Mouse (Mus musculus) neural tube, embryonic 13.5 days (tissue): ENCODE results near the gene 1700013F07Rik. TPM values are rescaled to one million over a fixed set of nuclear protein-coding genes. Genes with fewer than 3 reads are reported as not detected.
"Not testable (repeated sequence)": the region's sequence is repeated elsewhere in the genome, so short reads cannot be mapped to it uniquely, and the experiment has no call there.

Experiments used
- ATAC-seq: fragments of 200-750 bp; cut with Nextera tagmentation; 2 replicates; pipeline ENCODE4 v1.8.0; 2017; ENCODE audit warnings: low read depth, mild to moderate bottlenecking, moderate TSS enrichment, moderate library complexity
- H3K27ac ChIP-seq: fragments of 300-500 bp; sonication (generic); replicated peaks from 2 replicates; pipeline ENCODE4 v1.5.1; 2015; ENCODE audit warnings: moderate library complexity, mild to moderate bottlenecking, inconsistent platforms
- H3K27me3 ChIP-seq: fragments of 300-500 bp; sonication (generic); 2 replicates; pipeline ENCODE4 v1.6.1; 2015; ENCODE audit warnings: mild to moderate bottlenecking, inconsistent platforms
- H3K36me3 ChIP-seq: fragments of 300-500 bp; sonication (generic); 2 replicates; pipeline ENCODE4 v1.6.1; 2015; ENCODE audit warnings: mild to moderate bottlenecking, inconsistent platforms
- H3K4me1 ChIP-seq: fragments of 300-500 bp; sonication (generic); replicated peaks from 2 replicates; pipeline ENCODE4 v1.6.1; 2015; ENCODE audit warnings: inconsistent platforms
- H3K4me2 ChIP-seq: fragments of 300-500 bp; sonication (generic); 2 replicates; pipeline ENCODE4 v1.6.1; 2015; ENCODE audit warnings: inconsistent platforms, mild to moderate bottlenecking, moderate library complexity
- H3K4me3 ChIP-seq: fragments of 300-500 bp; sonication (generic); 2 replicates; pipeline ENCODE4 v1.5.1; 2015; ENCODE audit warnings: mild to moderate bottlenecking, inconsistent platforms
- H3K9ac ChIP-seq: fragments of 300-500 bp; sonication (generic); 2 replicates; pipeline ENCODE4 v1.6.1; 2015; ENCODE audit warnings: moderate library complexity, mild to moderate bottlenecking, inconsistent platforms
- H3K9me3 ChIP-seq: fragments of 300-500 bp; sonication (generic); 2 replicates; pipeline ENCODE4 v1.6.1; 2016; ENCODE audit warnings: inconsistent platforms
- WGBS: fragments of 180-500 bp; shearing (Covaris S2); methylation state at CpG from one replicate; pipeline ENCODE4 v1.1.7; 2015; 5-methylcytosine and 5-hydroxymethylcytosine counted together
- polyA plus RNA-seq: library from polyadenylated mRNA; unstranded; fragments of >200 nt; fragmentation: Nextera tagmentation; extraction: Ambion mirVana; gene quantifications from 2 replicates; pipeline ENCODE4 v1.2.1, GENCODE M21; 2015

The 1700013F07Rik gene
- polyA plus RNA-seq, 1 experiment from 2014 or later, result 0.42 TPM

DNA sequence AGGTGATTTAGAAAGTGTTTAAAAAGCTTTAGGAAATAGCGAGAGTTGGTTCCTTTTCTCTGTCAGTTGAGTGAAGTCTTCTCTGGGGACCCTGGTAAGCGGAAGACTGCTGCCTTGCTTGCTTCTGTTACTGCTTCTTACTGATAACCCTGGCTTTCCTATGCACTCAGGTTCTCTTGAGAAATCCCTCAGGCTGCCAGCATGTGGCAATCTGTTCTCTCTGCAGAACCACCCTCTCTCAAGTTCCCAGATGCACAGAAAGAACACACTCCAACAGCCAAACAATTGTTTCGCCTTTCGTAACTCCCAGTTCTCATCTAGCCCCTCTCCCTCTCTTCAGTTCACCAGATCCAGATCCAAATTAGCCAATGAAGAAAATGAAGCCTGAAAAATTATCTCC is 23.9 kb downstream of the 1700013F07Rik start:
- Histone ChIP-seq H3K4me3 (no peak overlapping the region), H3K4me2 (no peak overlapping the region), H3K36me3 (peaks cover 42% of the 10 kb centered on the region), H3K27ac (no peak overlapping the region), H3K27me3 (no peaks in the 10 kb centered on the region), H3K4me1 (peaks cover 23% of the 10 kb centered on the region), H3K9ac (no peak overlapping the region), H3K9me3 (no peaks in the 10 kb centered on the region)
- no peak for ATAC-seq
- 93% methylated on average over 4 of the region's 4 CpGs for WGBS

GRCm38 (mm10) chr3:108562133-108562730 is 28.3 kb downstream of the 1700013F07Rik start, which contains the start of gene Tmem167b:
TSS of gene Tmem167b (minus strand) at chr3:108562466.
- Histone ChIP-seq H3K27me3 (no peaks in the 10 kb centered on the region), H3K4me1 (peaks cover 20% of the 10 kb centered on the region), H3K4me3 (peak within 1 kb of the TSS; percentile 86), H3K36me3 (peaks cover 30% of the 10 kb centered on the region), H3K27ac (peak within 1 kb of the TSS; percentile 96), H3K9me3 (no peaks in the 10 kb centered on the region), H3K4me2 (peak within 1 kb of the TSS; percentile 80), H3K9ac (peak within 1 kb of the TSS; percentile 87)
- under 1% methylated on average over 44 of the region's 45 CpGs for WGBS
- ATAC-seq, result peak; percentile 97

DNA sequence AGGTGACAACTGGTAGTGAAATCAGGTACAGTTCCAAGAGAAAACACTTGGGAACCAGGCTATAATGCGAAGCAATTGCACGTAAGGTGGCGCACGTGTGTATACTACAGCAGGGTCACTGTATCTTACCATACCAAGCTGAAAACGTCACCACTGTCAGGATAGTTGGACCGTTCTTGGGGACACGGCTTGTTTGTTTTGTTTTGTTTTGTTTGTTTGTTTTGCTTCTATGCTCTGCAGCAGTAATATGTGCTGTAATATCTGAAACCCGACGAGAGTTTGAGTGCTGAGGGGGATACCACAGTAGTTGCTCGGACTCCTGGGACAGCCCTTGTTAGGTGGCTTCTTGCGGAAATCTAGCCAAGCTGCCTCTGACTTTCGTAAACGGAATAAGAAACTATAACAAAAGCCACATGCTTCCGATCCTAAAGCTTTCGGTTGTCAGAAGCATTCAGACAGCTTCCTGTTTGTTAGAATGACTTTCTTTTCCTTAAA is 28.9 kb downstream of the 1700013F07Rik start:
- Histone ChIP-seq H3K4me1 (peaks cover 20% of the 10 kb centered on the region), H3K9me3 (no peaks in the 10 kb centered on the region), H3K4me3 (peak overlapping the region; percentile 86), H3K9ac (peak overlapping the region; percentile 87), H3K36me3 (peaks cover 25% of the 10 kb centered on the region), H3K4me2 (peak overlapping the region; percentile 80), H3K27me3 (no peaks in the 10 kb centered on the region), H3K27ac (peak overlapping the region; percentile 96)
- peak; percentile 76 for ATAC-seq
- 13% methylated on average over 15 of the region's 15 CpGs for WGBS

DNA sequence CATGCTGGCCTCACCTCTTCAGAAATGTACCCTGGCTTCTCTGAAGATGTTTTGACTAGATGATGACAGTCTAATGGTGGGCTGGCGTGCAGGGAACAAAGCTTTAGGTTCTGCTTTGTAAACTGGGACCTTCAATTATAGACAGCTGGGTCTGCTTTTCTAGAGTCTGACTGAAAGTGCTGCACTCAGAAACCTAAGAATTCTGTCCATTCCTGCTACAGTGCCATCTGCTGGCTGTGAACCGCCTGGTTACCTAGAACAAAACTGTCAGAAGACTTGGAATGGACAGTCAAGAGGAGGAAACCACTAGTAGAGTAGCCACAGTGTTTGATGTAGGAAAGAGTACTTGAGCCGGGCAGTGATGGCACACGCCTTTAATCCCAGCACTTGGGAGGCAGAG is 29.4 kb downstream of the 1700013F07Rik start:
- Histone ChIP-seq H3K27ac (peak overlapping the region; percentile 96), H3K4me1 (peaks cover 20% of the 10 kb centered on the region), H3K4me2 (peak overlapping the region; percentile 80), H3K27me3 (no peaks in the 10 kb centered on the region), H3K9ac (peak overlapping the region; percentile 87), H3K36me3 (peaks cover 21% of the 10 kb centered on the region), H3K9me3 (no peaks in the 10 kb centered on the region), H3K4me3 (peak overlapping the region; percentile 86)
- WGBS, result 14% methylated on average over 4 of the region's 4 CpGs
- ATAC-seq, result peak; percentile 1; the same call in 1 of the 2 replicates

GRCm38 (mm10) chr3:108567990-108568877 is 34.3 kb downstream of the 1700013F07Rik start:
- H3K27me3 ChIP-seq, result no peaks in the 10 kb centered on the region
- peak overlapping the region; percentile 16; the same call in 1 of the 2 replicates for H3K4me2 ChIP-seq
- no peaks in the 10 kb centered on the region for H3K9me3 ChIP-seq
- H3K4me1 ChIP-seq, result peaks cover 20% of the 10 kb centered on the region
- H3K9ac ChIP-seq, result no peak overlapping the region
- H3K4me3 ChIP-seq, result no peak overlapping the region
- no peaks in the 10 kb centered on the region for H3K36me3 ChIP-seq
- no peak for ATAC-seq
- 13% methylated on average over 15 of the region's 15 CpGs for WGBS
- H3K27ac ChIP-seq, result peak overlapping the region; percentile 74

DNA sequence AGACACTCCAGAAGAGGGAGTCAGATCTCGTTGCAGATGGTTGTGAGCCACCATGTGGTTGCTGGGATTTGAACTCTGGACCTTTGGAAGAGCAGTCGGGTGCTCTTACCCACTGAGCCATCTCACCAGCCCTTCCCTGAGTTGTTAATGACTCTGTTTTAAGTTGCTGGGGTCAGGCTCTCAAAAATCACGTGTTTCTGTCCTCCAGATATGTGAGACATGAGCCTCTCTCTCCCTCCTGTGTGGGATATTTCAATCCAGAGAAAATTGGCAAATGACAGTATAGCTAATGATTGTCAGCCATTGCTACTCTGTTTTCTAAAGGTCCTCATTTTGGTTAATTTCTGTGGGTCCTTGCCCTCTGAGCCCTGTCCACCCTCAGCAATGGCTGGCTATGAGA is 35.7 kb downstream of the 1700013F07Rik start:
- peaks cover 31% of the 10 kb centered on the region for H3K4me1 ChIP-seq
- H3K4me2 ChIP-seq, H3K9ac ChIP-seq, ATAC-seq, H3K36me3 ChIP-seq, H3K27me3 ChIP-seq, H3K27ac ChIP-seq, H3K9me3 ChIP-seq, H3K4me3 ChIP-seq: not testable (repeated sequence)
- WGBS, result 53% methylated on average over 3 of the region's 3 CpGs

- no peak for ATAC-seq
- peak overlapping the region; percentile 68 for H3K4me3 ChIP-seq
- H3K4me1 ChIP-seq, result peaks cover 31% of the 10 kb centered on the region
- WGBS, result 90% methylated on average over 14 of the region's 14 CpGs
- no peaks in the 10 kb centered on the region for H3K27me3 ChIP-seq
- H3K9me3 ChIP-seq, result no peaks in the 10 kb centered on the region
- H3K4me2 ChIP-seq, result peak overlapping the region; percentile 48
- H3K27ac ChIP-seq, result 0 out of 2 replicates have a peak overlapping the region, but pooled peaks have one; percentile 49
- no peak overlapping the region for H3K9ac ChIP-seq
- H3K36me3 ChIP-seq, result no peaks in the 10 kb centered on the region
Observed at GRCm38 (mm10) chr3:108570813-108571212, 36.9 kb downstream of the 1700013F07Rik start.

- WGBS, result under 1% methylated on average over 42 of the region's 42 CpGs
- H3K27ac ChIP-seq, result peak within 1 kb of the TSS; percentile 88
Observed at GRCm38 (mm10) chr3:108571443-108572294, 37.7 kb downstream of the 1700013F07Rik start, which contains the start of gene Taf13. TSS of gene Taf13 (plus strand) at chr3:108571698.

GRCm38 (mm10) chr3:108572309-108573010 is 38.5 kb downstream of the 1700013F07Rik start:
- Histone ChIP-seq H3K27ac (peak overlapping the region; percentile 88; the same call in 1 of the 2 replicates), H3K9ac (peak overlapping the region; percentile 87)
- no peak for ATAC-seq

More at GRCm38 (mm10) chr3:108571443-108572294, 37.7 kb downstream of the 1700013F07Rik start, which contains the start of gene Taf13:
- H3K9ac ChIP-seq, result peak within 1 kb of the TSS; percentile 87
- H3K36me3 ChIP-seq, result no peaks in the 10 kb centered on the region
- peaks cover 31% of the 10 kb centered on the region for H3K4me1 ChIP-seq
- H3K4me3 ChIP-seq, result peak within 1 kb of the TSS; percentile 68
- no peaks in the 10 kb centered on the region for H3K27me3 ChIP-seq
- H3K4me2 ChIP-seq, result peak within 1 kb of the TSS; percentile 81
- H3K9me3 ChIP-seq, result no peaks in the 10 kb centered on the region
- ATAC-seq, result peak; percentile 97

DNA sequence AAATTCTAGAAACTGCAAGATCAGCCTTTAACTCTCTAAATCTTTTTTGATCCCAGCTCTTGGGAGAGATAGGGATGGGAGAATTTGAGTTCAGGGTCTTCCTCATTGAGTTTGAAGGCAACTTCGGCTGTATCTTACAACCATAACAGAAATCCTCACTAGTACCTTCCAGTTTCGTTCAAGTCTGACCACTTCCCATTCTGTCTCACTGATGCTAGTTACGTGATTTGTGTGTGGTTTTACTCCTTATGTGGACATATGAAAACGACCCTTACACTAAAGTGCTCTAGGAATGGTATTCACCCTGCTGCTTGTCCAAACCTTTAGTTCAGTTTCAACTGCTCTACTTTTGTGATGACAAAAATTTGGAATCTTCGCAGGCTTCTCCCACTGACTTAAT is 40.1 kb downstream of the 1700013F07Rik start:
- WGBS, result 91% methylated on average over 5 of the region's 5 CpGs

More at GRCm38 (mm10) chr3:108572309-108573010, 38.5 kb downstream of the 1700013F07Rik start:
- Histone ChIP-seq H3K36me3 (no peaks in the 10 kb centered on the region), H3K4me3 (peak overlapping the region; percentile 68), H3K27me3 (no peaks in the 10 kb centered on the region), H3K4me1 (peaks cover 31% of the 10 kb centered on the region), H3K4me2 (peak overlapping the region; percentile 81), H3K9me3 (no peaks in the 10 kb centered on the region)
- WGBS, result 36% methylated on average over 18 of the region's 18 CpGs

GRCm38 (mm10) chr3:108584580-108584979 is 50.6 kb downstream of the 1700013F07Rik start:
- H3K36me3 ChIP-seq, result peaks cover 3% of the 10 kb centered on the region
- no peak overlapping the region for H3K9ac ChIP-seq
- H3K4me2 ChIP-seq, result no peak overlapping the region
- H3K4me3 ChIP-seq, result no peak overlapping the region
- no peaks in the 10 kb centered on the region for H3K9me3 ChIP-seq
- H3K4me1 ChIP-seq, result no peaks in the 10 kb centered on the region
- no peak for ATAC-seq
- 74% methylated on average over 4 of the region's 4 CpGs for WGBS
- no peaks in the 10 kb centered on the region for H3K27me3 ChIP-seq
- no peak overlapping the region for H3K27ac ChIP-seq

More for the DNA sequence above, 40.1 kb downstream of the 1700013F07Rik start:
- Histone ChIP-seq H3K4me1 (peaks cover 28% of the 10 kb centered on the region), H3K4me2 (peak overlapping the region; percentile 81; the same call in 1 of the 2 replicates), H3K9me3 (no peaks in the 10 kb centered on the region), H3K4me3 (no peak overlapping the region), H3K27ac (no peak overlapping the region), H3K36me3 (peaks cover 10% of the 10 kb centered on the region), H3K9ac (no peak overlapping the region), H3K27me3 (no peaks in the 10 kb centered on the region)
- no peak for ATAC-seq
